Mouse (Mus musculus) G1E (cell line): ENCODE data around the gene AY074887.

ENCODE experiments used
- CTCF ChIP-seq: IDR thresholded peaks from 2 replicates; pipeline ENCODE4 v1.5.1; 2012; ENCODE audit warnings: low read depth, low read length, inconsistent platforms, mixed read lengths
- GATA1 ChIP-seq: IDR thresholded peaks from 2 replicates; pipeline ENCODE4 v1.6.1; 2012; ENCODE audit warnings: borderline replicate concordance, low read length, inconsistent platforms, mixed read lengths
- POLR2AphosphoS5 ChIP-seq: IDR thresholded peaks from 2 replicates; pipeline ENCODE4 v1.6.1; 2012; ENCODE audit warnings: low read depth, low read length, inconsistent platforms; ENCODE audit not compliant: insufficient replicate concordance

GRCm38 (mm10) chr9:54961059-54961458 lies 10.3 kb upstream of the AY074887 start:
- no peak for TF ChIP-seq CTCF
- no peak for TF ChIP-seq GATA1
- TF ChIP-seq POLR2AphosphoS5: no peak
